Mouse (Mus musculus) C2C12 (cell line): ENCODE results near the gene Cluh. TPM values are rescaled to one million over a fixed set of nuclear protein-coding genes. Genes with fewer than 3 reads are reported as not detected.

ENCODE experiments used
- H3K27me3 ChIP-seq: one replicate; pipeline ENCODE4 v1.6.1; 2011; ENCODE audit not compliant: control insufficient read depth, insufficient read depth, insufficient read length
- H3K36me3 ChIP-seq: one replicate; pipeline ENCODE4 v1.6.1; 2011; ENCODE audit not compliant: control insufficient read depth, insufficient read depth
- H3K4me3 ChIP-seq: one replicate; pipeline ENCODE4 v1.5.1; 2011; ENCODE audit warnings: mild to moderate bottlenecking, control low read depth; ENCODE audit not compliant: poor library complexity, insufficient read depth, severe bottlenecking
- H3K79me2 ChIP-seq: one replicate; pipeline ENCODE4 v1.6.1; 2011; ENCODE audit not compliant: control insufficient read depth, insufficient read depth
- H3K79me3 ChIP-seq: one replicate; pipeline ENCODE4 v1.6.1; 2011; ENCODE audit warnings: low read depth, control low read depth
- H3ac ChIP-seq: one replicate; pipeline ENCODE3; 2011; ENCODE audit warnings: low read depth; ENCODE audit not compliant: control insufficient read depth, insufficient read length
- CEBPB ChIP-seq: IDR thresholded peaks from one replicate; pipeline ENCODE4 v1.6.1; 2011; ENCODE audit warnings: low read depth, mild to moderate bottlenecking, control low read depth, moderate library complexity
- CTCF ChIP-seq: IDR thresholded peaks from one replicate; pipeline ENCODE4 v1.5.1; 2011; ENCODE audit not compliant: control insufficient read depth, insufficient read depth, insufficient read length
- FOSL1 ChIP-seq: IDR thresholded peaks from one replicate; pipeline ENCODE4 v1.8.0; 2011; ENCODE audit warnings: mild to moderate bottlenecking, low read length; ENCODE audit not compliant: poor library complexity, insufficient read depth, severe bottlenecking
- MAX ChIP-seq: IDR thresholded peaks from one replicate; pipeline ENCODE4 v1.6.1; 2011; ENCODE audit warnings: mild to moderate bottlenecking, control low read depth
- MYOD1 ChIP-seq: IDR thresholded peaks from one replicate; pipeline ENCODE4 v1.6.1; 2011; ENCODE audit warnings: low read depth; ENCODE audit not compliant: control insufficient read depth, insufficient read length
- MYOG ChIP-seq: IDR thresholded peaks from one replicate; pipeline ENCODE4 v1.6.1; 2011; ENCODE audit not compliant: control insufficient read depth, insufficient read length; ENCODE audit errors: extremely low read depth
- USF1 ChIP-seq: IDR thresholded peaks from one replicate; pipeline ENCODE4 v1.6.1; 2011; ENCODE audit warnings: low read depth, mild to moderate bottlenecking, control low read depth, moderate library complexity
- polyA plus RNA-seq: library from polyadenylated mRNA; unstranded; fragments of >200 nt; fragmentation: generic; extraction: Trizol; gene quantifications from one replicate; pipeline ENCODE4 v1.2.1, GENCODE M21; 2012; ENCODE audit warnings: missing spikeins

Gene Cluh
- polyA plus RNA-seq, 1 experiment, result 61.1 TPM

GRCm38 (mm10) chr11:74649647-74650551 lies 604 bp downstream of the Cluh start:
- Histone ChIP-seq H3K4me3 (peak overlapping the region; percentile 96), H3K79me2 (peaks cover 57% of the 10 kb centered on the region), H3K27me3 (no peaks in the 10 kb centered on the region), H3K36me3 (peaks cover 34% of the 10 kb centered on the region), H3K79me3 (peaks cover 52% of the 10 kb centered on the region), H3ac (peak overlapping the region; percentile 95)
- TF ChIP-seq MYOG (no peak), FOSL1 (no peak), MYOD1 (no peak), CTCF (no peak), CEBPB (no peak), USF1 (no peak), MAX (no peak)

- Histone ChIP-seq H3K79me2 (peaks cover 64% of the 10 kb centered on the region), H3K27me3 (no peaks in the 10 kb centered on the region), H3K79me3 (peaks cover 60% of the 10 kb centered on the region), H3ac (peak overlapping the region; percentile 41), H3K36me3 (peaks cover 34% of the 10 kb centered on the region), H3K4me3 (peak overlapping the region; percentile 96)
- TF ChIP-seq CTCF (no peak), MAX (no peak), FOSL1 (no peak), CEBPB (no peak), USF1 (no peak), MYOG (no peak), MYOD1 (no peak)
Observed at GRCm38 (mm10) chr11:74650576-74651100, 1.3 kb downstream of the Cluh start.

- Histone ChIP-seq H3K79me2 (peaks cover 86% of the 10 kb centered on the region), H3K27me3 (no peaks in the 10 kb centered on the region), H3ac (no peak overlapping the region), H3K36me3 (peaks cover 52% of the 10 kb centered on the region), H3K4me3 (no peak overlapping the region), H3K79me3 (peaks cover 76% of the 10 kb centered on the region)
- TF ChIP-seq FOSL1 (no peak), MAX (no peak), MYOD1 (no peak), CEBPB (no peak), USF1 (no peak), CTCF (no peak), MYOG (no peak)
Observed at GRCm38 (mm10) chr11:74652791-74653191, 3.5 kb downstream of the Cluh start.

- Histone ChIP-seq H3K36me3 (peaks cover 58% of the 10 kb centered on the region), H3K27me3 (no peaks in the 10 kb centered on the region), H3K79me3 (peaks cover 77% of the 10 kb centered on the region), H3ac (no peak overlapping the region), H3K79me2 (peaks cover 87% of the 10 kb centered on the region), H3K4me3 (no peak overlapping the region)
- TF ChIP-seq MAX, result no peak
- TF ChIP-seq MYOD1, result no peak
- no peak for TF ChIP-seq MYOG
- TF ChIP-seq FOSL1, result no peak
- TF ChIP-seq CEBPB, result no peak
- no peak for TF ChIP-seq CTCF
- no peak for TF ChIP-seq USF1
Observed at GRCm38 (mm10) chr11:74653385-74653784, 4.1 kb downstream of the Cluh start.

GRCm38 (mm10) chr11:74655941-74656340 lies 6.6 kb downstream of the Cluh start:
- TF ChIP-seq MYOD1 (no peak), MAX (no peak), FOSL1 (no peak), MYOG (no peak), CEBPB (no peak), CTCF (no peak), USF1 (no peak)
- H3K36me3 ChIP-seq, result peaks cover 81% of the 10 kb centered on the region
- H3ac ChIP-seq, result no peak overlapping the region
- H3K79me2 ChIP-seq, result peaks cover 70% of the 10 kb centered on the region
- peaks cover 64% of the 10 kb centered on the region for H3K79me3 ChIP-seq
- no peaks in the 10 kb centered on the region for H3K27me3 ChIP-seq
- no peak overlapping the region for H3K4me3 ChIP-seq

- TF ChIP-seq MYOD1 (no peak), MYOG (no peak), CTCF (no peak), CEBPB (no peak), MAX (no peak), USF1 (no peak), FOSL1 (no peak)
- H3K27me3 ChIP-seq, result no peaks in the 10 kb centered on the region
- H3K36me3 ChIP-seq, result peaks cover 89% of the 10 kb centered on the region
- H3ac ChIP-seq, result no peak overlapping the region
- H3K79me2 ChIP-seq, result peaks cover 38% of the 10 kb centered on the region
- no peak overlapping the region for H3K4me3 ChIP-seq
- H3K79me3 ChIP-seq, result peaks cover 20% of the 10 kb centered on the region
Observed at GRCm38 (mm10) chr11:74660336-74660735, 11.0 kb downstream of the Cluh start.
